ENCODE assay signal across 7 mouse cellular contexts in genomic region chr8:20812164-20812872, GRCm38 (mm10).
DNase-seq lines count a peak whose midpoint lies in the region; ATAC-seq and TF ChIP-seq lines count a peak whose summit lies in the region.
"Not testable (repeated sequence)": the region's sequence is repeated elsewhere in the genome, so short reads cannot be mapped to it uniquely, and the experiment has no call there.

No protein-coding gene starts in this region.

- not testable (repeated sequence) for ATAC-seq in liver, postnatal 0 days

- H3K27me3 ChIP-seq in liver, postnatal 0 days (ENCODE audit: insufficient read depth, low read length): not testable (repeated sequence)

- not testable (repeated sequence) for TF ChIP-seq CTCF in liver, postnatal 0 days (IDR thresholded peaks at IDR 0.05; ENCODE audit: low read depth)

- not testable (repeated sequence) for TF ChIP-seq EP300 in liver, postnatal 0 days (IDR thresholded peaks at IDR 0.05; ENCODE audit: low read depth)

- WGBS in liver, postnatal 0 days (ENCODE audit: insufficient replicate concordance): 72% methylated on average over 9 of the region's 11 CpGs

- H3K36me3 ChIP-seq in liver, postnatal 0 days (replicated peaks; ENCODE audit: insufficient read depth, low read length): not testable (repeated sequence)

- H3K9ac ChIP-seq in liver, postnatal 0 days (replicated peaks): not testable (repeated sequence)

- not testable (repeated sequence) for H3K4me3 ChIP-seq in liver, postnatal 0 days (ENCODE audit: low read depth, low read length)

- peak; percentile 46 for DNase-seq in ZHBTc4 (ENCODE audit: low read depth, low spot score)
- peak; percentile 8 for DNase-seq in gastrocnemius, adult 18-20 months (ENCODE audit: low spot score)
- DNase-seq in heart, postnatal 4 days: peak; percentile 10
- DNase-seq in layer of hippocampus, postnatal 36 days: peak; percentile 10 to 11
- peak; percentile 13 for DNase-seq in liver, postnatal 0 days
- peak; percentile 21 for DNase-seq in right cerebral cortex, postnatal 25 days
- peak; percentile 8 for DNase-seq in thymus, postnatal 4 days

- H3K4me1 ChIP-seq in liver, postnatal 0 days (ENCODE audit: insufficient read depth): not testable (repeated sequence)

- not testable (repeated sequence) for H3K4me2 ChIP-seq in liver, postnatal 0 days (ENCODE audit: low read depth, low read length)

- not testable (repeated sequence) for H3K27ac ChIP-seq in liver, postnatal 0 days (ENCODE audit: low read depth)

- H3K9me3 ChIP-seq in liver, postnatal 0 days (ENCODE audit: low read length): not testable (repeated sequence)
